Mouse (Mus musculus) kidney, embryonic 14.5 days (tissue): ENCODE measurements around the gene Slc17a1. TPM values are rescaled to one million over a fixed set of nuclear protein-coding genes. Genes with fewer than 3 reads are reported as not detected.

Experiments
- ATAC-seq: fragments of 200-750 bp; cut with Nextera tagmentation; 2 replicates; pipeline ENCODE4 v1.8.0; 2017; ENCODE audit warnings: moderate number of reproducible peaks, mild to moderate bottlenecking, moderate TSS enrichment, moderate library complexity; ENCODE audit not compliant: low FRiP score, low TSS enrichment
- H3K27ac ChIP-seq: fragments of 300-500 bp; sonication (generic); 2 replicates; pipeline ENCODE4 v1.5.1; 2014; ENCODE audit warnings: low read depth, mild to moderate bottlenecking, low read length, moderate library complexity, mixed read lengths
- H3K27me3 ChIP-seq: fragments of 300-500 bp; sonication (generic); 2 replicates; pipeline ENCODE4 v1.6.1; 2014; ENCODE audit warnings: mild to moderate bottlenecking, low read length; ENCODE audit not compliant: control insufficient read depth, insufficient read depth
- H3K36me3 ChIP-seq: fragments of 300-500 bp; sonication (generic); 2 replicates; pipeline ENCODE4 v1.6.1; 2014; ENCODE audit warnings: low read length, mixed read lengths; ENCODE audit not compliant: control insufficient read depth, insufficient read depth
- H3K4me1 ChIP-seq: fragments of 300-500 bp; sonication (generic); 2 replicates; pipeline ENCODE4 v1.6.1; 2014; ENCODE audit warnings: low read length, mixed read lengths; ENCODE audit not compliant: control insufficient read depth, insufficient read depth
- H3K4me2 ChIP-seq: fragments of 300-500 bp; sonication (generic); replicated peaks from 2 replicates; pipeline ENCODE4 v1.6.1; 2014; ENCODE audit warnings: low read depth, mild to moderate bottlenecking, low read length
- H3K4me3 ChIP-seq: fragments of 300-500 bp; sonication (generic); 2 replicates; pipeline ENCODE4 v1.5.1; 2014; ENCODE audit warnings: mild to moderate bottlenecking, low read length
- H3K9ac ChIP-seq: fragments of 300-500 bp; sonication (generic); 2 replicates; pipeline ENCODE4 v1.6.1; 2014; ENCODE audit warnings: low read depth, mild to moderate bottlenecking, low read length, moderate library complexity
- H3K9me3 ChIP-seq: fragments of 300-500 bp; sonication (generic); 2 replicates; pipeline ENCODE4 v1.6.1; 2016; ENCODE audit warnings: low read length; ENCODE audit not compliant: control insufficient read depth
- WGBS: fragments of 180-500 bp; shearing (Covaris S2); extraction: QIAGEN DNeasy Blood & Tissue Kit; methylation state at CpG from one replicate; pipeline ENCODE4 v1.1.7; 2014; 5-methylcytosine and 5-hydroxymethylcytosine counted together
- polyA plus RNA-seq: library from polyadenylated mRNA; unstranded; fragments of >200 nt; fragmentation: Nextera tagmentation; extraction: Ambion mirVana; gene quantifications from 2 replicates; pipeline ENCODE4 v1.2.1, GENCODE M21; 2014

Slc17a1 gene
- polyA plus RNA-seq, 1 experiment from 2014 or later: 1.6 TPM

GRCm38 (mm10) chr13:23879106-23879505, 11.6 kb downstream of the Slc17a1 start:
- no peak overlapping the region for H3K4me3 ChIP-seq
- no peaks in the 10 kb centered on the region for H3K36me3 ChIP-seq
- no peak overlapping the region for H3K9ac ChIP-seq
- no peak overlapping the region for H3K27ac ChIP-seq
- H3K27me3 ChIP-seq: no peaks in the 10 kb centered on the region
- no peak overlapping the region for H3K4me2 ChIP-seq
- no peaks in the 10 kb centered on the region for H3K4me1 ChIP-seq
- no peak for ATAC-seq
- 81% methylated on average over 3 of the region's 3 CpGs for WGBS
- no peaks in the 10 kb centered on the region for H3K9me3 ChIP-seq

- WGBS: 84% methylated on average over 5 of the region's 5 CpGs
- no peak overlapping the region for H3K4me3 ChIP-seq
- H3K27ac ChIP-seq: no peak overlapping the region
- H3K9me3 ChIP-seq: no peaks in the 10 kb centered on the region
- no peaks in the 10 kb centered on the region for H3K4me1 ChIP-seq
- H3K4me2 ChIP-seq: no peak overlapping the region
- no peak overlapping the region for H3K9ac ChIP-seq
- no peak for ATAC-seq
- no peaks in the 10 kb centered on the region for H3K27me3 ChIP-seq
- H3K36me3 ChIP-seq: no peaks in the 10 kb centered on the region
Measured at GRCm38 (mm10) chr13:23879636-23880035, 12.1 kb downstream of the Slc17a1 start.

GRCm38 (mm10) chr13:23885540-23885939, 18.0 kb downstream of the Slc17a1 start:
- H3K27me3 ChIP-seq: no peaks in the 10 kb centered on the region
- H3K4me3 ChIP-seq: no peak overlapping the region
- no peak for ATAC-seq
- H3K27ac ChIP-seq: no peak overlapping the region
- no peak overlapping the region for H3K9ac ChIP-seq
- no peak overlapping the region for H3K4me2 ChIP-seq
- WGBS: 41% methylated on average over 2 of the region's 2 CpGs
- H3K36me3 ChIP-seq: no peaks in the 10 kb centered on the region
- H3K4me1 ChIP-seq: 0 out of 2 replicates have a peak, but pooled peaks cover 4% of the 10 kb centered on the region
- no peaks in the 10 kb centered on the region for H3K9me3 ChIP-seq

GRCm38 (mm10) chr13:23887026-23887725, 19.6 kb downstream of the Slc17a1 start:
- Histone ChIP-seq H3K4me1 (0 out of 2 replicates have a peak, but pooled peaks cover 4% of the 10 kb centered on the region), H3K9me3 (no peaks in the 10 kb centered on the region), H3K9ac (no peak overlapping the region), H3K4me3 (no peak overlapping the region), H3K36me3 (no peaks in the 10 kb centered on the region), H3K4me2 (no peak overlapping the region), H3K27ac (no peak overlapping the region), H3K27me3 (no peaks in the 10 kb centered on the region)
- no peak for ATAC-seq
- 84% methylated on average over 3 of the region's 3 CpGs for WGBS

DNA sequence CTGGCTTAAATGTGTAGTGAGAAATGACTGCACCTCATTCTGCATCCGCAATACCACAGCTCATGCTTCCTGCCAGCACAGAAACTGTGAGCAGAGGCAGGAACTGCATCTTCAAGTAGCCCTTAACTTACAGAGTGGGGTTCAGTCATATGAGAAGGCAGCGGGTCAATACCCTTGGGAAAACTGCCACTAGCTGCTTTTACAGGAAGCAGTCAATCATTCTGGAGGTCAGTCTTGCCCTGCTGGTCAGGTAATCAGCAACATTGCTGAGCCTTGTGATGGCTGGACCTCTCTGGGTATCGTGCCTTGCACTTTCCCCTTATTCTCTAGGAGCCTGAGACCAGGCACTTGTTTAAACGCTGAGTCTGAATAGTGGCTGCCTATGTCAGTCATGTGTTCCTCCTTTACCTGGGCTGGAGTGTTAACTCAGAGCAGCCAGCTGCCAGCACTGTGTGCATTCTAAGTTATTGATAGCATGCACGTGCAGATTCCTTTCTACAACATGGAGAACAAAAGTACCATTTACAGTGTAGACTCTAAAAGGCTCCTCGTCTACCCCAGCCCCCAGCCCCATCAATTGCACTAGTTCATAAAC, 21.6 kb downstream of the Slc17a1 start:
- no peaks in the 10 kb centered on the region for H3K9me3 ChIP-seq
- H3K27ac ChIP-seq: no peak overlapping the region
- H3K4me2 ChIP-seq: no peak overlapping the region
- no peaks in the 10 kb centered on the region for H3K36me3 ChIP-seq
- H3K4me1 ChIP-seq: 0 out of 2 replicates have a peak, but pooled peaks cover 4% of the 10 kb centered on the region
- peak; percentile 39; the same call in 1 of the 2 replicates for ATAC-seq
- H3K9ac ChIP-seq: no peak overlapping the region
- 38% methylated on average over 6 of the region's 6 CpGs for WGBS
- no peak overlapping the region for H3K4me3 ChIP-seq
- H3K27me3 ChIP-seq: no peaks in the 10 kb centered on the region

DNA sequence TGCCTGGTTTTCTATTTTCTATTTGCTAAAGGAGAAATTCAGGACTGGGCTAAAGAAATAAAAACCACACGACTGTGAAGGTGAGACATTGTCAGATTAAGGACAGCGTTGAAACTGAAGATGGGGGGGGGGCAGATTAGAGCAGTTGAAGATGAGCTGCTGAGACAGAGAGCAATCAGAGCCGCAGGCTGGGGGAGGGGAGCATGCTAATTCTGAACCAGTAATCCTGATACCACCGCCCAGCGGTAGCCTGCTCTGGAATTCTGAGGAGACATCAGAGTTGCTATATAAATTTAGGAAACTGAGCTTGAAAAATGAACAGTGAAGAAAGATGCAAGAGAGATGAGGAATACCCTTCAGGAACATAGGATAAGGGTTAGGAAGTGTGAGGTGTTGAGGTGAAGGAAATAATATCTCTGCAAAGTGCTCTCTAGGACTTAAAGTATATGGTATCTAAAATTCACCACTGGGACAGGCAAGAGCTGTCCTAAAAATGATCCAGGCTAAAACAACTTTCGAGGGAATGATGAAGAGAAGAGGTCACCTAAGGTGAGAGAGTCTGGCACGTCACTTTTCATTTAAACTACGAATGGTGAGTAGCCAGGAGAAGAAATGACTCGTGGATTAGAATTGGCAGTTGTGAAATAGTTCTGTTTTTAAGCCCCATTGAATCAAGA, 25.2 kb downstream of the Slc17a1 start:
- no peaks in the 10 kb centered on the region for H3K27me3 ChIP-seq
- H3K4me3 ChIP-seq: no peak overlapping the region
- 0 out of 2 replicates have a peak, but pooled peaks cover 4% of the 10 kb centered on the region for H3K4me1 ChIP-seq
- ATAC-seq: no peak
- H3K27ac ChIP-seq: no peak overlapping the region
- no peak overlapping the region for H3K4me2 ChIP-seq
- no peaks in the 10 kb centered on the region for H3K9me3 ChIP-seq
- WGBS: 39% methylated on average over 9 of the region's 9 CpGs
- no peaks in the 10 kb centered on the region for H3K36me3 ChIP-seq
- no peak overlapping the region for H3K9ac ChIP-seq

- no peak overlapping the region for H3K4me3 ChIP-seq
- no peak overlapping the region for H3K9ac ChIP-seq
- no peak for ATAC-seq
- no peaks in the 10 kb centered on the region for H3K36me3 ChIP-seq
- H3K27me3 ChIP-seq: no peaks in the 10 kb centered on the region
- H3K9me3 ChIP-seq: no peaks in the 10 kb centered on the region
- no peak overlapping the region for H3K4me2 ChIP-seq
- 0 out of 2 replicates have a peak, but pooled peaks cover 6% of the 10 kb centered on the region for H3K4me1 ChIP-seq
- WGBS: 69% methylated on average over 4 of the region's 4 CpGs
- H3K27ac ChIP-seq: no peak overlapping the region
Measured at GRCm38 (mm10) chr13:23893269-23893593, 25.7 kb downstream of the Slc17a1 start.

- Histone ChIP-seq H3K4me1 (0 out of 2 replicates have a peak, but pooled peaks cover 5% of the 10 kb centered on the region), H3K9ac (no peak overlapping the region), H3K4me2 (no peak overlapping the region), H3K4me3 (no peak overlapping the region), H3K27ac (no peak overlapping the region), H3K9me3 (no peaks in the 10 kb centered on the region), H3K27me3 (no peaks in the 10 kb centered on the region), H3K36me3 (no peaks in the 10 kb centered on the region)
- WGBS: 14% methylated on average over 6 of the region's 6 CpGs
- ATAC-seq: no peak
Measured at GRCm38 (mm10) chr13:23898242-23898641, 30.7 kb downstream of the Slc17a1 start.

GRCm38 (mm10) chr13:23906906-23907305, 39.4 kb downstream of the Slc17a1 start:
- no peaks in the 10 kb centered on the region for H3K4me1 ChIP-seq
- no peak overlapping the region for H3K4me2 ChIP-seq
- ATAC-seq: no peak
- H3K27me3 ChIP-seq: no peaks in the 10 kb centered on the region
- WGBS: 94% methylated on average over 5 of the region's 5 CpGs
- H3K9me3 ChIP-seq: no peaks in the 10 kb centered on the region
- H3K9ac ChIP-seq: no peak overlapping the region
- no peak overlapping the region for H3K27ac ChIP-seq
- no peaks in the 10 kb centered on the region for H3K36me3 ChIP-seq
- H3K4me3 ChIP-seq: no peak overlapping the region
